Mouse (Mus musculus) retina, embryonic 14.5 days (tissue): ENCODE measurements around the gene Cars.
"Not testable (repeated sequence)": the region's sequence is repeated elsewhere in the genome, so short reads cannot be mapped to it uniquely, and the experiment has no call there.

Experiments used
- DNase-seq: peaks from one replicate; pipeline ENCODE4 v3.0.0-alpha.2; 2015; ENCODE audit warnings: low spot score

Gene Cars

DNA sequence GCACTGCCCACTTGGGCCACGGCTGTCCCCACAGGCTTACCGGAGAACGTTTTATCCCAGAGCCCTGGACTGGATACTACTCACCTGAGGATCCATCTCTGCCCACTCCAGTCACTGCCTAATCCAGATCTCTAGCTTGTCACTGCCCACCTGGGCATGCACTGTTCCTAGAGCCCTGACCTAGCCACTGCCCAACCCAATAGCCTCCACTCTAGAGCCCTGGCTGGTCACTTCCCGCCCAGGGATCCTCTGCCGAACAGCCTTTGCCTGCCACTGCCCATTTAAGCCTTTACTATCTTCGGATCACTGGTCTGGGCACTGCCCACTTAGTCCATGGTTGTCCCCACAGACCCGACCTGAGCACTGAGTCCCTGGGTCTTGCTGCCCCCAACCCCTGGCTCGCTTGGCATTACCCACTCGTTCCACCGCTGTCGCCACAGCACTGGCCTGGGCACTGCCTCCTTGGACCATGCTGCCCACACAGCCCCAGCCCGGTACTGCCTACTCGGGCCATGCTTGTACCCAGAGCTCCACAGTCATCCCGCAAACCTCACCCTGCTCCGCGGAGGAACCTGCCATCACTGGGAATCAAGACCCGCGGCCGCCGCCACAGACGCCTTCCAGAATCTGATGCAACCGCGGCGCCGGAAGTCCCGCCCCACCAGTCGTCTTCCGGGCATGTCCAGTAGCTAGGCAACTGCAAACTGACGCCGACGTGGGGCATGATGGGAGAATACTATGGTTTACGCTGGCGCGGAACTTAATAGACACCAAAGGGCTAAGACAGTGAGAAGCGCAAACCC, at the start of gene Cars:
Gene Cars (minus strand): TSS at position 663 of the 803 bp plus-strand sequence.
- peak; percentile 98 for DNase-seq

DNA sequence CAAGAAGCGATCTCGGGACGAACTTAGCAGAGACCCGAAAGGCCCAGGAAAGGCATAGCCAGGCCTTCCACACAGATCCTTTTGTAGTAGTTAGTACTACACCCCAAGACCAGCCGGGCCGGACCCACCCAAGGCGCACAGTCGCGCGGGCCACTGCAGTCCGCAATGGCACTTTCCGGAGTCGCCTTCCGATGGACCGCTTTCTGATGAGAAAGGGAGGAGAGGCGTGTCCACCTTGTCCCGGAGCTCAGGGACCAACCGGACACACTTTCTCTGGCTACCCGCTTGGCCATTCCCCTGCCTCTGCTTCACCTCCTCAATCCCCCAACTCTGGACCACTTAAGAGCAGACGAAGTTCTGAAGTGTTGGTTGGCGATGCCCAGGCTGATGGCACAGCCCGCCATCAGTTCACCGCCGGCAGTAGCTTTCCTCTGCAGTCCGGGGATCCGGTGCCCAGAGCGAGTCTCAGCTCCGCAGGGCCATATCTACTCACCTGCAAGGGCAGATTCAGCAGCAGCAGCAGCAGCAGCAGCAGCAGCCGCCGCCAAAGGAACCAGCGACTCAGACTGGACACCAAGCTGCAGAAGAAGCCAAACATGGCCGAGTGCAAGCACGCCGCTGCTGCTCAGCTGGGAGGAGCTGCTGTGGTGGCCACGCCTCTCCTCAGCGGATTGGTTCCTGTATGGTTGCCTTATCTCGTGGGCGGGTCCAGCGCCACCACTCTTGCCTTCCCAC, 49.3 kb upstream of the Cars start, which contains the start of gene Tnfrsf22:
Gene Tnfrsf22 (minus strand): TSS at position 628 of the 735 bp plus-strand sequence.
- DNase-seq, result peak; percentile 85

DNA sequence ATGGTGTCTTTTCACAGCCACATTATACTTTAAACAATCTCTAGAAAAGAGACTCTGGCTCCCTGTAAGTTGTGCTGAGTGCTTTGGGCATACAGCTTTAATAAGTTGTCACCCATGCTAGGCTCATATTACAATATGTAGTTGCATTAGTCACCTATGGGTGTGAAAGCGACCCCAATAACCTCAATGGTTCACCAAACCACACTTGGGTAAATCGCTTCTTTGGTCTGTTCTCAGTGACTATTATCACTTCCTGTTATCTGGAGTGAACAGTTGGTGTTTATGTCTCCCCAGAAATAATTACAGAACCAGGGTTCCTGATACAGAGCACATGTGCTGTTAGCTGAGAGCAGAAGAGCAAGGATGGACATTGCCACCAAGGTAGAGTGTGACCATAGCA, 44.1 kb upstream of the Cars start:
- DNase-seq, result not testable (repeated sequence)

GRCm38 (mm10) chr7:143636674-143637073, 36.8 kb upstream of the Cars start:
- no peak for DNase-seq

- DNase-seq, result no peak
Measured at GRCm38 (mm10) chr7:143631503-143631902, 31.6 kb upstream of the Cars start.

- DNase-seq, result no peak
Measured at GRCm38 (mm10) chr7:143629501-143629900, 29.6 kb upstream of the Cars start.

DNA sequence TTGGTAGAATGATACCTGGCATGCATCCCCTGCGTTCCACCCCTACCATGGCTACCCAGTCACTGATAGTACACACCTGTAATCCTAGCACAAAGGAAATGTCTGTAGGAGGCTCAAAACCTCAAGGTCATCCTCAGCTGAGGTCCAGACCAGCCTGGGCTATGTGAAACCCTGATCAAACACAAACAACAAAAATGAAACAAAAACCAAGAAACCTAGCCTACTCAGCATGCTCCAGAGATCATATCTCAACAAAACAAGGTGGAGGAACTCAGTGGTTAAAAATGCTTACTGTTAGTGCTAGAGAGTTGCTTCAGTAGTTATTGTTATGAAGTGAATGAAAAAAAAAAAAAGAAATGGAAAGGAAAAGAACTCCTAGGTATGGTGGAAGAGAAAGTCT, 28.6 kb upstream of the Cars start, which contains the start of gene Tnfrsf26:
Gene Tnfrsf26 (minus strand): TSS at position 183 of the 400 bp plus-strand sequence.
- no peak for DNase-seq

DNA sequence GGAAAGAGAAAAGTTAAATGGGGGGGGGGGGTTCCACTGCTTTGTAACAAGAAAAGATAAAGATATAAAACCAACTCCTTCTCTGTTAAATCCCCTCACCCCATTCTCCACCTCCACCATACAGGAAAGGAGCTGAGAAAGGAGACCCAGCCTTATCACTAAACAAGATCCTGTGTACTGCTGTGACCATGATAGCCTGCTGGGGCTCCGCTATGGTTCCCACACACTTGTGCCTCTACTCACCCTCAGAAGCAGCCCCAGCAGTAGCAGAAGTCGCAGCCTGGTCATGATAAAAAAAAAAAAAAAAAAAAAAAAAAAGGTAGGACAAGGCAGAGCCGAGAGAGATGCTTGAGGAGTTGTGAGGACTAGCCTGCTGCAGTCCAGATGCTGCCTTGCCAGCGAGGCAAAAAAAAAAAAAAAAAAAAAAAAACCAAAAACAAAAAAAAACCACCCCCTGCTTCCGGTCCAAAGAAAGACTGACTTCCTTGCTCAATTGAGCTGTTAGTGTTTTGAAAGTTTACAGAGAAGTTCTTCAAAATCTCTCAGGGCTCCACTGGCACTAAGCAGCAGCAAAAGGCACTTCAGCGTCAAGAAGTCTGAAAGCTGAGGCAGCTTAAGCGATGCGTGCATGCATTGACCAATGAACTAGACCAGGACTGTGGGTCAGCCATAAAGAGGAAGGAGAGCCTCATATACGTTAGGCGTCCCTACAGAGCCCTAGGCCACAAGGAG, 27.8 kb upstream of the Cars start:
- no peak for DNase-seq

GRCm38 (mm10) chr7:143626178-143626577, 26.3 kb upstream of the Cars start:
- DNase-seq, result no peak

DNA sequence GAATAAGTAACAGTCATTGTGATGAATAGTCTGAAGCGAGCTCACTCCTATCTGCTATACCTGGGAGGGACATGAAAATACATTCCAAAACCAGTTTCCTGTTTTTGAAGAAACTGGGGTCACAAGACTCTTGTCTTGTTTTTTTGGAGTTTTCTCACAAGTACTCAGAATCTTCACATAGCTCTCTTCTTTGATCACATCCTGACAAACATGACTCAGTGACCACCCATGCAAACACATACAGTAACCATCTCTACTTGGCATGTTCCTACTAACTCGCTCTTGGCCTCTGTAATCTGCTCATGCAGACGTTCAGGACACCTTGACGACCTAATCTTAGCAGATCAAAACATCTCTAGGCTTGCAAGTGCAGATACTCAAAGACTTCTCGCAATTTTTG, 25.3 kb upstream of the Cars start:
- no peak for DNase-seq

DNA sequence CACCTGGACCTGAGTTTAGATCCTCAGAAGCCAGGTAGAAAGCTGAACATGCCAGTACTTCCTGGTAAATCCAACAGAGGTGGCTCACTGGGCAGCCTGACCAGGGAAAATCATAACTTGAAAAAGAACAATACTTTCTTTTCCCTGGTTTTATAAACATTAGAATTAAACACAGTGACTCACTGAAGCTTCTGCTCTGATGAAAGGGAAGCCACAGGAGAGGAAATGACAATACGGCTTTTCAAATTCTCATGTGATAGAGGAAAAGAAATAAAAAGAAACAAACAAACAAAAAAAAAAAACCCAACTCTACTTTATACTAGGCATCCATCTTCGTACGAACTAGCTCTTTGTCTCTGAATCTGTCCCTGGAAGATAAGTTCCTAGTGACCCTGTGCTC, 24.7 kb upstream of the Cars start:
- DNase-seq, result no peak

- no peak for DNase-seq
Measured at GRCm38 (mm10) chr7:143620951-143621350, 21.1 kb upstream of the Cars start.

- DNase-seq, result no peak
Measured at GRCm38 (mm10) chr7:143614404-143615135, 14.7 kb upstream of the Cars start.

GRCm38 (mm10) chr7:143612215-143612614, 12.3 kb upstream of the Cars start:
- no peak for DNase-seq

GRCm38 (mm10) chr7:143605321-143605720, 5.4 kb upstream of the Cars start:
- no peak for DNase-seq

DNA sequence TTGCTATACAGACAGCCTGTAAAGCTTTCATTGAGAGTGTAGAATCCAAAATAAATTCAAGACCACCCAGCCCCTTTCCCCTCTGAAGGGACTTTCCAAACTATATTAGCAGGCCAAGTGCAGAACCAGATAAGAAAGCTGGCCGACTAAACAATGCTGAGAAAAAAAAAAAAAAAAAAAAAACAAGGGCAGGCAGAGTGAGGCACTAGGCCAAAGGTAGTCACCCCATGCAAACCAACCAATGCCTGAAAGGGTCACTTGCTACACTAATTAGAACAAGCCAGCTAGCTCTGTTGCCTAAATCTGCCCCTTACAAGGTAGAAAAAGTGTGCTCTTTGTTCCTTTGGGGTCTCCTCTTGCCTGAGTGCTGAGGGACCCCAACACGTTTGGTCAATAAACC, 5.0 kb upstream of the Cars start:
- DNase-seq, result no peak

GRCm38 (mm10) chr7:143601705-143602104, 1.8 kb upstream of the Cars start:
- DNase-seq, result no peak

GRCm38 (mm10) chr7:143600231-143600740, 396 bp upstream of the Cars start:
- no peak for DNase-seq

DNA sequence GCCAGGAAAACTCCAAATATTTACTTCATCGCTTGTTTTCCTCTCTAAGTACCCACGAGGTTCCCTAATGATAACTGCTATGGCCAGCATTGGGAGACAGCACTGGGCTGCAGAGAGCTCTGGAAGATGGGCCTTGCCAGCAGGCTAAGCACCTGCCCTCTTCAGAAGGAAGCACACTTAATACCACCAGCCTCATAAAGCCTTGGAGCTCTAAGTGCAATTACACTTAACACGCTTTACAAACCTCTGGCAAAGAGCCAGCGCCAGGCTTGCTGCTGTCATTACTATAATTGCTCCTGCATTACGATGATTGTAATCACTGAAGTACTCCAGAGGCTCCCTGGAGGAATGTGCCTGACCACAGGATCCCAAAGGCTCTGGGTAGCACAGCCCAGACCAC, 5.0 kb downstream of the Cars start:
- no peak for DNase-seq

DNA sequence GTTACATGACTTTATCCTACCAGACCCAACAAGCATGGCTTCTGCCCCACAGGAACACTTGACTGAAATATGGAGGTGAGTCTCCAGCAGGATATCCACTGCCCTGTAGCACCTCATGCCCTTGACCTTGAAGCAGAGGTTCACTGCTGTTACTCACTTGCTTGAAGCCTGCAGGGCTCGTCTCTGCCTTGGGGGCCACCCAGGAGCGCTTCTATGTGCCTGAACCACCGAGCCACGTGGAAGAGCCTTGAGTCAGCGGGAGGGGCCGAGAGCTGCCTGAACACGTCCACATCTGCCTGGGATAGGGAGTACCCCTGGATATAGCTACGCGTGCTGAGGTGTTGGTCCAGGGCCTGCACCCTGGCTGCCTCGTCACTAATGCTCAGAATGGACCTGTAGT, 7.6 kb downstream of the Cars start:
- no peak for DNase-seq

GRCm38 (mm10) chr7:143588006-143588405, 11.9 kb downstream of the Cars start:
- DNase-seq, result no peak

- no peak for DNase-seq
Measured at GRCm38 (mm10) chr7:143587586-143587985, 12.3 kb downstream of the Cars start.
